Mouse (Mus musculus): ENCODE data around the gene Olfr1316. TPM values are rescaled to one million over a fixed set of nuclear protein-coding genes. Genes with fewer than 3 reads are reported as not detected.

Gene Olfr1316
- polyA plus RNA-seq (2012; rRNA removed), result not detected in 2 replicates

GRCm38 (mm10) chr2:112134877-112135276 lies at the start of gene Olfr1316:
Olfr1316 (minus strand) TSS chr2:112134977.
- WGBS, result 76% methylated on average over 2 of the region's 2 CpGs

DNA sequence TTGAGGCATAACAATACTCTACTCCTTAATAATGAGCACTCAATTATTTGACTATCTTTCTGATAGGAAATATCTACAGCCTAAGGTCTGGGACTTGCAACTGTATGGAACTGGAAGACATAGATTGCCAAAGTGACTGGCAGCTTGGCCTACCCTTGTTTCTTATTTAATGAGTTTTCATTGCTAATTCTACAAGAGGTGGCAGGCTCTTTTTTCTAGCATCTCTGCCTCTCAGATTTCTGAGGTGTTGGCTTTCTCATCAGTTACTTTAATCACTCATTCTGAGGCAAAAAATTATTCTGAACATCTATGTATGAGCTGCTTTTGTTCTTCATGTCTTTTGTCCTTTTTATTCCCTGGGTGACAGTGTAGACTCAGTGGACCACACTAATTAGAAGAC lies 19.1 kb upstream of the Olfr1316 start, which contains the start of gene Olfr1318:
Gene Olfr1318, plus strand, starts transcription at position 301 of the 400 bp plus-strand sequence.
- DNase-seq (ENCODE audit: low read depth, low spot score), result no peak

More at GRCm38 (mm10) chr2:112134877-112135276, at the start of gene Olfr1316:
- DNase-seq (ENCODE audit: low read depth, low spot score), result no peak

DNA sequence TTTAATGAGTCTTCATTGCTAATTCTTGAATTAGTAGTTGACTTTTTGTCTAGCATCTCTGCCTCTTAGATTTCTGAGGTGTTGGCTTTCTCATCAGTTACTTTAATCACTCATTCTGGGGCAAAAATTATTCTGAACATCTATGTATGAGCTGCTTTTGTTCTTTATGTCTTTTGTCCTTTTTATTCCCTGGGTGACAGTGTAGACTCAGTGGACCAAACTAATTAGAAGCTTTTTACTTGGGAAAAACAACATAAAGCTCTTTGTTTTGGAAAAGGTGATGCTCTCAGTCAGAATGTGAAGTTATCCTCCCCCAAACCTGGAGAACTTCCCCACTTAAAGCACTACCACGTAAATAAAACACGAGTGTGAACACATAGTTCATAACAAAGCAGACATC lies 5.3 kb upstream of the Olfr1316 start, which contains the start of gene Olfr1317:
Gene Olfr1317, plus strand, starts transcription at position 301 of the 400 bp plus-strand sequence.
- 64% methylated on average over 2 of the region's 2 CpGs for WGBS
- DNase-seq (ENCODE audit: low read depth, low spot score), result no peak

GRCm38 (mm10) chr2:112115340-112115739 lies 19.4 kb downstream of the Olfr1316 start, which contains the start of gene Olfr1315-ps1:
Olfr1315-ps1 (minus strand) TSS chr2:112115440.
- WGBS, result 56% methylated on average over 1 of the region's 1 CpGs
- no peak for DNase-seq (ENCODE audit: low read depth, low spot score)

DNA sequence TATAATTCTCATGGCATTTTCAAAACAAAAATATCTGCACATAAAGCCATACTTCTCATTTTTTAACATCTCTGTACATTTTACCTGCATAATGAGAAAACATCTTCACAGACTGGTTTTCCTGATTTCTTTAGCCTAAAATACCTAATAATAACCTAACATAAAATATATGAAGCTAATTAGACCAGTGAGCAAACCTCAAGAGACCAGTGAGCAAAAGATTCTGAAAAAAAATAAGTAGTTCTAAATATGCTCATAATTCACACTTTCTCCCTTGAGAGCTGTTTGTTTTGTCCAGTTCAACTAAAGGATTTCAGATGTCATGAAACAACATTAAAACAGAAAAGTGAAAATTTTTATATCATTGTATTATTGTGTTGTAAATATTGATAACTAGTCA lies 38.1 kb downstream of the Olfr1316 start, which contains the start of gene Olfr1314:
Gene Olfr1314, minus strand, starts transcription at position 101 of the 400 bp plus-strand sequence.
- no peak for DNase-seq (ENCODE audit: low read depth, low spot score)

DNA sequence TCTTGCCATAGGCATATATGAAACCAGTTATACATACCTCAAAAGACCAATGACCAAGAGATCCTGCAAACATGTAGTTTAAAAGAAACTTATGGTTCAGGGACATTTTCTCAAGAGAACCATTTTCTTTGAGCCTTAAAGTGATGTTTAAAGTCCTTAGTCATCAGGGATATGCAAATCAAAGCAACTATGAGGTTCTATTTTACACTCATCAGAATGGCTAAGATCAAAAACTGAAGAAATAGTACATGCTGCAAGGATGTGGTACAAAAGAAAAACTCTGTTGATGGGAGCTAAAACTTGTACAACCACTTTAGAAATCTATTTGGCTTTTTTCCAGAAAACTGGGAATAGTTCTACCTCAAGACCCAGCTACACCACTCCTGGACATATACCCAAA lies 57.0 kb downstream of the Olfr1316 start, which contains the start of gene Olfr1313:
Gene Olfr1313, minus strand, starts transcription at position 101 of the 400 bp plus-strand sequence.
- DNase-seq (ENCODE audit: low read depth, low spot score), result no peak

Other genes starting within 250 kb of the Olfr1316 start
- not detected in 2 replicates for gene Olfr1306, start 218.7 kb downstream of the Olfr1316 start, polyA plus RNA-seq (2012; rRNA removed)
- gene Olfr1307, start 185.5 kb downstream of the Olfr1316 start, polyA plus RNA-seq (2012; rRNA removed), result not detected in 2 replicates
- not detected in 2 replicates for gene Olfr1308, start 170.0 kb downstream of the Olfr1316 start, polyA plus RNA-seq (2012; rRNA removed)
- not detected in 2 replicates for gene Olfr1309, start 144.7 kb downstream of the Olfr1316 start, polyA plus RNA-seq (2012; rRNA removed)
- not detected in 2 replicates for gene Olfr1310, start 122.3 kb downstream of the Olfr1316 start, polyA plus RNA-seq (2012; rRNA removed)
- gene Olfr1311, start 110.6 kb downstream of the Olfr1316 start, polyA plus RNA-seq (2012; rRNA removed), result not detected in 2 replicates
- not detected in 2 replicates for gene Olfr1312, start 84.7 kb downstream of the Olfr1316 start, polyA plus RNA-seq (2012; rRNA removed)
- not detected in 2 replicates for gene Olfr1313, start 57.1 kb downstream of the Olfr1316 start, polyA plus RNA-seq (2012; rRNA removed)
- not detected in 2 replicates for gene Olfr1314, start 38.2 kb downstream of the Olfr1316 start, polyA plus RNA-seq (2012; rRNA removed)
- not detected in 2 replicates for gene Olfr1315-ps1, start 19.5 kb downstream of the Olfr1316 start, polyA plus RNA-seq (2012; rRNA removed)
- gene Olfr1317, start 5.4 kb upstream of the Olfr1316 start, polyA plus RNA-seq (2012; rRNA removed), result not detected in 2 replicates
- gene Olfr1318, start 19.2 kb upstream of the Olfr1316 start, polyA plus RNA-seq (2012; rRNA removed), result not detected in 2 replicates
- gene Lpcat4, start 104.5 kb upstream of the Olfr1316 start, polyA plus RNA-seq (2012; rRNA removed), result 55.7 and 150 TPM in 2 replicates
- gene Nutm1, start 124.3 kb upstream of the Olfr1316 start, polyA plus RNA-seq (2012; rRNA removed), result not detected in 2 replicates
- 96.1 and 105 TPM in 2 replicates for gene Nop10, start 126.9 kb upstream of the Olfr1316 start, polyA plus RNA-seq (2012; rRNA removed)
- gene Slc12a6, start 130.8 kb upstream of the Olfr1316 start, polyA plus RNA-seq (2012; rRNA removed), result 15.2 and 32.1 TPM in 2 replicates
- 0.02 TPM in 1 of 2 replicates, not detected in the other for gene Gm21985, start 131.3 kb upstream of the Olfr1316 start, polyA plus RNA-seq (2012; rRNA removed)
- gene Emc4, start 233.1 kb upstream of the Olfr1316 start, polyA plus RNA-seq (2012; rRNA removed), result 84.9 and 87.0 TPM in 2 replicates
- 1.8 and 2.2 TPM in 2 replicates for gene Katnbl1, start 244.2 kb upstream of the Olfr1316 start, polyA plus RNA-seq (2012; rRNA removed)

All from large intestine, adult 2 months (tissue).